Mouse (Mus musculus) forebrain, embryonic 13.5 days (tissue): Measurements from ENCODE around the gene Kcnk5. TPM values are rescaled to one million over a fixed set of nuclear protein-coding genes. Genes with fewer than 3 reads are reported as not detected.

ENCODE experiments used
- ATAC-seq: fragments of 200-750 bp; cut with Nextera tagmentation; 2 replicates; pipeline ENCODE4 v1.8.0; 2017
- H3K27ac ChIP-seq: fragments of 300-500 bp; sonication (generic); 2 replicates; pipeline ENCODE4 v1.5.1; 2015; ENCODE audit warnings: inconsistent platforms, mild to moderate bottlenecking, moderate library complexity
- H3K27me3 ChIP-seq: fragments of 300-500 bp; sonication (generic); 2 replicates; pipeline ENCODE4 v1.6.1; 2015; ENCODE audit warnings: mild to moderate bottlenecking, inconsistent platforms
- H3K36me3 ChIP-seq: fragments of 300-500 bp; sonication (generic); 2 replicates; pipeline ENCODE4 v1.6.1; 2015; ENCODE audit warnings: mild to moderate bottlenecking, inconsistent platforms; ENCODE audit not compliant: poor library complexity, severe bottlenecking
- H3K4me1 ChIP-seq: fragments of 300-500 bp; sonication (generic); 2 replicates; pipeline ENCODE4 v1.6.1; 2015; ENCODE audit warnings: inconsistent platforms
- H3K4me2 ChIP-seq: fragments of 300-500 bp; sonication (generic); 2 replicates; pipeline ENCODE4 v1.6.1; 2015; ENCODE audit warnings: inconsistent platforms, mild to moderate bottlenecking, moderate library complexity
- H3K4me3 ChIP-seq: fragments of 300-500 bp; sonication (generic); 2 replicates; pipeline ENCODE4 v1.5.1; 2015; ENCODE audit warnings: mild to moderate bottlenecking, inconsistent platforms
- H3K9ac ChIP-seq: fragments of 300-500 bp; sonication (generic); 2 replicates; pipeline ENCODE4 v1.6.1; 2015; ENCODE audit warnings: mild to moderate bottlenecking, inconsistent platforms
- H3K9me3 ChIP-seq: fragments of 300-500 bp; sonication (generic); replicated peaks from 2 replicates; pipeline ENCODE4 v1.6.1; 2016; ENCODE audit warnings: inconsistent platforms
- WGBS: fragments of 180-500 bp; shearing (Covaris S2); methylation state at CpG from one replicate; pipeline ENCODE4 v1.1.7; 2015; 5-methylcytosine and 5-hydroxymethylcytosine counted together
- polyA plus RNA-seq: library from polyadenylated mRNA; unstranded; fragments of >200 nt; fragmentation: Nextera tagmentation; extraction: Ambion mirVana; gene quantifications from 2 replicates; pipeline ENCODE4 v1.2.1, GENCODE M21; 2015

The Kcnk5 gene
- polyA plus RNA-seq, 1 experiment from 2014 or later: 7.3 TPM

GRCm38 (mm10) chr14:20217299-20217864, 35.8 kb upstream of the Kcnk5 start:
- Histone ChIP-seq H3K9ac (no peak overlapping the region), H3K4me3 (no peak overlapping the region), H3K4me1 (0 out of 2 replicates have a peak, but pooled peaks cover 10% of the 10 kb centered on the region), H3K27ac (no peak overlapping the region), H3K9me3 (no peaks in the 10 kb centered on the region), H3K4me2 (no peak overlapping the region), H3K36me3 (no peaks in the 10 kb centered on the region), H3K27me3 (no peaks in the 10 kb centered on the region)
- no peak for ATAC-seq
- WGBS: 10% methylated on average over 3 of the region's 3 CpGs

GRCm38 (mm10) chr14:20216561-20217298, 35.1 kb upstream of the Kcnk5 start:
- no peaks in the 10 kb centered on the region for H3K9me3 ChIP-seq
- H3K27me3 ChIP-seq: no peaks in the 10 kb centered on the region
- no peak overlapping the region for H3K4me3 ChIP-seq
- peaks cover 13% of the 10 kb centered on the region; the same call in 1 of the 2 replicates for H3K4me1 ChIP-seq
- no peak for ATAC-seq
- WGBS: 75% methylated on average over 7 of the region's 7 CpGs
- H3K27ac ChIP-seq: no peak overlapping the region
- no peak overlapping the region for H3K4me2 ChIP-seq
- no peaks in the 10 kb centered on the region for H3K36me3 ChIP-seq
- H3K9ac ChIP-seq: no peak overlapping the region

- Histone ChIP-seq H3K27me3 (no peaks in the 10 kb centered on the region), H3K4me2 (no peak overlapping the region), H3K4me1 (peaks cover 14% of the 10 kb centered on the region; the same call in 1 of the 2 replicates), H3K36me3 (no peaks in the 10 kb centered on the region), H3K9ac (no peak overlapping the region), H3K4me3 (no peak overlapping the region), H3K9me3 (no peaks in the 10 kb centered on the region), H3K27ac (no peak overlapping the region)
- 84% methylated on average over 5 of the region's 5 CpGs for WGBS
- no peak for ATAC-seq
Measured at GRCm38 (mm10) chr14:20215826-20216225, 34.2 kb upstream of the Kcnk5 start.

GRCm38 (mm10) chr14:20214125-20214524, 32.5 kb upstream of the Kcnk5 start:
- ATAC-seq: no peak
- H3K4me1 ChIP-seq: peaks cover 12% of the 10 kb centered on the region; the same call in 1 of the 2 replicates
- no peaks in the 10 kb centered on the region for H3K27me3 ChIP-seq
- H3K4me2 ChIP-seq: no peak overlapping the region
- no peaks in the 10 kb centered on the region for H3K36me3 ChIP-seq
- WGBS: 96% methylated on average over 7 of the region's 7 CpGs
- H3K27ac ChIP-seq: no peak overlapping the region
- H3K4me3 ChIP-seq: no peak overlapping the region
- H3K9ac ChIP-seq: no peak overlapping the region
- no peaks in the 10 kb centered on the region for H3K9me3 ChIP-seq

GRCm38 (mm10) chr14:20211754-20212601, 30.4 kb upstream of the Kcnk5 start:
- H3K27ac ChIP-seq: no peak overlapping the region
- peaks cover 12% of the 10 kb centered on the region for H3K4me1 ChIP-seq
- no peak overlapping the region for H3K9ac ChIP-seq
- H3K9me3 ChIP-seq: no peaks in the 10 kb centered on the region
- no peaks in the 10 kb centered on the region for H3K36me3 ChIP-seq
- H3K27me3 ChIP-seq: no peaks in the 10 kb centered on the region
- no peak overlapping the region for H3K4me2 ChIP-seq
- 39% methylated on average over 9 of the region's 9 CpGs for WGBS
- no peak overlapping the region for H3K4me3 ChIP-seq
- no peak for ATAC-seq

GRCm38 (mm10) chr14:20209926-20210325, 28.3 kb upstream of the Kcnk5 start:
- Histone ChIP-seq H3K9ac (no peak overlapping the region), H3K9me3 (no peaks in the 10 kb centered on the region), H3K4me3 (no peak overlapping the region), H3K36me3 (no peaks in the 10 kb centered on the region), H3K27me3 (no peaks in the 10 kb centered on the region), H3K27ac (no peak overlapping the region), H3K4me2 (no peak overlapping the region), H3K4me1 (peaks cover 12% of the 10 kb centered on the region)
- WGBS: 82% methylated on average over 7 of the region's 7 CpGs
- ATAC-seq: no peak

- Histone ChIP-seq H3K27ac (no peak overlapping the region), H3K4me1 (peaks cover 12% of the 10 kb centered on the region), H3K27me3 (no peaks in the 10 kb centered on the region), H3K9me3 (no peaks in the 10 kb centered on the region), H3K36me3 (no peaks in the 10 kb centered on the region), H3K4me2 (no peak overlapping the region), H3K4me3 (no peak overlapping the region), H3K9ac (no peak overlapping the region)
- no peak; the same call in 1 of the 2 replicates for ATAC-seq
- 23% methylated on average over 6 of the region's 6 CpGs for WGBS
Measured at GRCm38 (mm10) chr14:20208435-20208834, 26.8 kb upstream of the Kcnk5 start.

- Histone ChIP-seq H3K4me2 (no peak overlapping the region), H3K27ac (no peak overlapping the region), H3K4me1 (peaks cover 6% of the 10 kb centered on the region), H3K9me3 (no peaks in the 10 kb centered on the region), H3K27me3 (no peaks in the 10 kb centered on the region), H3K36me3 (no peaks in the 10 kb centered on the region), H3K9ac (no peak overlapping the region), H3K4me3 (no peak overlapping the region)
- no peak for ATAC-seq
- 90% methylated on average over 4 of the region's 4 CpGs for WGBS
Measured at GRCm38 (mm10) chr14:20205747-20206146, 24.1 kb upstream of the Kcnk5 start.

- no peaks in the 10 kb centered on the region for H3K27me3 ChIP-seq
- H3K36me3 ChIP-seq: no peaks in the 10 kb centered on the region
- H3K4me2 ChIP-seq: no peak overlapping the region
- H3K9ac ChIP-seq: no peak overlapping the region
- H3K4me3 ChIP-seq: no peak overlapping the region
- 65% methylated on average over 4 of the region's 4 CpGs for WGBS
- ATAC-seq: no peak
- peaks cover 2% of the 10 kb centered on the region for H3K4me1 ChIP-seq
- no peaks in the 10 kb centered on the region for H3K9me3 ChIP-seq
- no peak overlapping the region for H3K27ac ChIP-seq
Measured at GRCm38 (mm10) chr14:20203301-20203700, 21.7 kb upstream of the Kcnk5 start.

- WGBS: 96% methylated on average over 5 of the region's 5 CpGs
- ATAC-seq: no peak
- Histone ChIP-seq H3K9me3 (no peaks in the 10 kb centered on the region), H3K27me3 (no peaks in the 10 kb centered on the region), H3K36me3 (no peaks in the 10 kb centered on the region), H3K9ac (no peak overlapping the region), H3K4me2 (no peak overlapping the region), H3K4me1 (no peaks in the 10 kb centered on the region), H3K27ac (no peak overlapping the region), H3K4me3 (no peak overlapping the region)
Measured at GRCm38 (mm10) chr14:20202655-20203181, 21.1 kb upstream of the Kcnk5 start.

GRCm38 (mm10) chr14:20201066-20201683, 19.6 kb upstream of the Kcnk5 start:
- no peak overlapping the region for H3K9ac ChIP-seq
- H3K4me1 ChIP-seq: no peaks in the 10 kb centered on the region
- H3K27ac ChIP-seq: no peak overlapping the region
- ATAC-seq: no peak
- H3K4me3 ChIP-seq: no peak overlapping the region
- H3K9me3 ChIP-seq: no peaks in the 10 kb centered on the region
- H3K4me2 ChIP-seq: no peak overlapping the region
- 57% methylated on average over 8 of the region's 8 CpGs for WGBS
- no peaks in the 10 kb centered on the region for H3K27me3 ChIP-seq
- H3K36me3 ChIP-seq: no peaks in the 10 kb centered on the region
